Mouse (Mus musculus): Measurements from ENCODE around the gene Pip4k2b. TPM values are rescaled to one million over a fixed set of nuclear protein-coding genes. Genes with fewer than 3 reads are reported as not detected.

Pip4k2b gene
- total and polyA plus RNA-seq, 3 experiments: 13.8 to 21.4 (median 20.8) TPM

DNA sequence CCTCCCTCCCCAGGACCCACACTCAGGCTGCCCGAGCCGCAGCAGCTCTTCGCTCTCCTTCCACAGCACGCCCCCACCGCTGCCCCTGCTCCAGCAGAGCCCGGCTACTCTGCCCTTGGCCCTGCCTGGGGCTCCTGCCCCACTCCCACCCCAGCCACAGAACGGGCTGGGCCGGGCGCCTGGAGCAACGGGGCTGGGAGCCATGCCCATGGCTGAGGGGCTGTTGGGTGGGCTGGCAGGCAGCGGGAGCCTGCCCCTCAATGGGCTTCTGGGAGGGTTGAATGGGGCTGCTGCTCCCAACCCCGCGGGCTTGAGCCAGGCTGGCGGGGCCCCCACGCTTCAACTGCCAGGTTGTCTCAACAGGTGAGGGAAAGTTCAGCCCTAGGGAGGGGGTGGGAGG is 66.2 kb downstream of the Pip4k2b start:
- WGBS: 92% methylated on average over 15 of the region's 15 CpGs
- no peak overlapping the region for H3K27ac ChIP-seq
- DNase-seq: no peak
- H3K36me3 ChIP-seq (ENCODE audit: control insufficient read depth, insufficient read depth, low read length): no peaks in the 10 kb centered on the region; the same call in 1 of the 2 replicates
- no peak overlapping the region for H3K4me3 ChIP-seq
- H3K4me1 ChIP-seq (ENCODE audit: control insufficient read depth, insufficient read depth, low read length): no peaks in the 10 kb centered on the region
- intact Hi-C loops (cut with DNase I): no loop called here
- no peaks in the 10 kb centered on the region for H3K27me3 ChIP-seq (ENCODE audit: control insufficient read depth, insufficient read depth, low read length)
- no peak overlapping the region for H3K9ac ChIP-seq (ENCODE audit: low read depth, low read length)
- H3K79me2 ChIP-seq (replicated peaks; ENCODE audit: control insufficient read depth, insufficient read depth, low read length): no peaks in the 10 kb centered on the region
- TF ChIP-seq POLR2A (IDR thresholded peaks at IDR 0.05; ENCODE audit: insufficient read depth, low read depth, low read length) (no peak), EP300 (IDR thresholded peaks at IDR 0.05; ENCODE audit: insufficient read depth, low read depth, low read length) (no peak), CTCF (IDR thresholded peaks at IDR 0.05) (no peak)

DNA sequence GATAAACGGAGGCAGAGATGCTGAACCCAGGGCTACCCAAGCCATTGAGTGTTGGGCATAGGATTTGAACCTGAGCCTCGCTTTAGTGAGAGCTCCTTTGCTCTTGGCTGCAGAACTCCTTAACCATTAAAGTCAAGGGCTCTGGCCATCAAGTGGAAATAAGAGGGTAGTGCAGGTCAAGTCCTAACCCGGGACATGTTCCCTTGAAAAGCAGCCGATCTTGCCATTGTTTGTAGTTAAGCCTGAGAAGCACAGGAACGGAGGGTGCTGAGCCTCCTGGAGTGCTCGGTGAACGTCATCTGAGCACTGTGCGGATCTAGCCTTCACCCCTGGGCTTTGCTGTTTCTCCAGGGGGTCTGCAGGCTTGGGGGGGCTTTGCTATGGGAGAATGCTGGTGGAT is 66.7 kb downstream of the Pip4k2b start:
- Histone ChIP-seq H3K36me3 (ENCODE audit: control insufficient read depth, insufficient read depth, low read length) (no peaks in the 10 kb centered on the region; the same call in 1 of the 2 replicates), H3K79me2 (replicated peaks; ENCODE audit: control insufficient read depth, insufficient read depth, low read length) (no peaks in the 10 kb centered on the region), H3K9ac (ENCODE audit: low read depth, low read length) (no peak overlapping the region), H3K4me3 (no peak overlapping the region), H3K4me1 (ENCODE audit: control insufficient read depth, insufficient read depth, low read length) (no peaks in the 10 kb centered on the region), H3K27me3 (ENCODE audit: control insufficient read depth, insufficient read depth, low read length) (no peaks in the 10 kb centered on the region), H3K27ac (no peak overlapping the region)
- no peak for TF ChIP-seq EP300 (IDR thresholded peaks at IDR 0.05; ENCODE audit: insufficient read depth, low read depth, low read length)
- TF ChIP-seq CTCF (IDR thresholded peaks at IDR 0.05): 0 out of 2 replicates have a peak, but pooled peaks have one; percentile 7
- DNase-seq: no peak
- intact Hi-C loops (cut with DNase I): no loop called here
- 75% methylated on average over 8 of the region's 8 CpGs for WGBS

DNA sequence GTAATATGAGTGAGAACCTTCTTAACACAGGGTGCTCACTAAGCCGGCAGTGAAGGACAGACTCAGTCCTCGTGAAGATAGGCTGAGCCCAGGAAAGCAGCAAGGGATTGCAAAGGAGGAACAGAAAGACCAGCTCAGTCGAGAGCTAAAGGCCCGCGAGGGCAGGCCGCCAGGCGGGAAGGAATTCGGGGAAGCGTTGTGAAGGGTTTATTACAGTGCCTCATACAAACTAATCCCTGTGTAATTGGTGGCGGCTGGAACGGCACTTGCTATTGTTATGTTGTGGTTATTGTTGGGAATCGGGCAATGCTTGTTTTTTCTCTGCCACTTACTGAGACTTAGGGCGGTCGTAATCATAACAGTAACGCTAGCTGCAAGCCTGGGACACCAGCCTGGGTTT is 67.1 kb downstream of the Pip4k2b start:
- 65% methylated on average over 15 of the region's 15 CpGs for WGBS
- Histone ChIP-seq H3K4me1 (ENCODE audit: control insufficient read depth, insufficient read depth, low read length) (no peaks in the 10 kb centered on the region), H3K36me3 (ENCODE audit: control insufficient read depth, insufficient read depth, low read length) (no peaks in the 10 kb centered on the region; the same call in 1 of the 2 replicates), H3K27me3 (ENCODE audit: control insufficient read depth, insufficient read depth, low read length) (no peaks in the 10 kb centered on the region), H3K4me3 (no peak overlapping the region), H3K79me2 (replicated peaks; ENCODE audit: control insufficient read depth, insufficient read depth, low read length) (no peaks in the 10 kb centered on the region), H3K27ac (no peak overlapping the region), H3K9ac (ENCODE audit: low read depth, low read length) (no peak overlapping the region)
- TF ChIP-seq POLR2A (IDR thresholded peaks at IDR 0.05; ENCODE audit: insufficient read depth, low read depth, low read length) (no peak), EP300 (IDR thresholded peaks at IDR 0.05; ENCODE audit: insufficient read depth, low read depth, low read length) (no peak), CTCF (IDR thresholded peaks at IDR 0.05) (no peak)
- intact Hi-C loops (cut with DNase I): no loop called here
- no peak for DNase-seq

DNA sequence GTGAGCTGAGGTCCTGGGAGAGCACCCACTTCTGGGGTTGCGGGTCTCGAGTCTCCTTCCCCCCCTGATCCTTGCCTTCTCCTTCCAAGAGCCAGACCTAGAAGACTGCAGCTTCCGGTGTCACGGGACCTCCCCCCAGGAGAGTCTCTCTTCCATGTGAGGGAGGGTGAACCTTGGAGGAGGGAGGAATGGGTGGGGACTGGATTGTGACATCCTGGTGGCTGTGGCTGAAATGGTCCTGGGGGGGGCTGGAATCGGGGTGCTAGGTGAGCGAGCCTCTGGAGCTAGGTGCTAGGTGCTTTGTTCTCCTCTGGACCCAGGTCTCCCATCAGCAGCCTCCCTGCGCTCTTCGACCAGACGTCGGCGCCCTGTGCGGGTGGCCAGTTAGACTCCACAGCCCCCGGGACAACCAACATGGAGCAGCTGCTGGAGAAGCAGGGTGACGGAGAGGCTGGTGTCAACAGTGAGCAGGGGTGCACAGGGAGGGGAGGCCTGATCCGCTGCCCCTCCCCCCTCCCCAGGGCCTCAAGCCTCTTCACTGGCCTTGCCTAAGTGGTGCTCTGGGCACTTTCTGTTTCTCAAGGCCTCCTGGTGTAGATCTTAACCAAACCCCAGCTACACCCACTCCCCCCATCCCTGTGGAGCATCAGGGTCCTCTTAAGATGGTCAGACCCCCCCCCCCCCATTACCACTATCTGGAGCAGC is 68.3 kb downstream of the Pip4k2b start:
- Histone ChIP-seq H3K36me3 (ENCODE audit: control insufficient read depth, insufficient read depth, low read length) (no peaks in the 10 kb centered on the region; the same call in 1 of the 2 replicates), H3K9ac (ENCODE audit: low read depth, low read length) (no peak overlapping the region), H3K79me2 (replicated peaks; ENCODE audit: control insufficient read depth, insufficient read depth, low read length) (no peaks in the 10 kb centered on the region; the same call in 1 of the 2 replicates), H3K4me3 (no peak overlapping the region), H3K27me3 (ENCODE audit: control insufficient read depth, insufficient read depth, low read length) (no peaks in the 10 kb centered on the region), H3K27ac (no peak overlapping the region), H3K4me1 (ENCODE audit: control insufficient read depth, insufficient read depth, low read length) (no peaks in the 10 kb centered on the region)
- TF ChIP-seq POLR2A (IDR thresholded peaks at IDR 0.05; ENCODE audit: insufficient read depth, low read depth, low read length) (no peak), CTCF (IDR thresholded peaks at IDR 0.05) (no peak), EP300 (IDR thresholded peaks at IDR 0.05; ENCODE audit: insufficient read depth, low read depth, low read length) (no peak)
- DNase-seq: no peak
- intact Hi-C loops (cut with DNase I): no loop called here
- WGBS: 80% methylated on average over 15 of the region's 15 CpGs

DNA sequence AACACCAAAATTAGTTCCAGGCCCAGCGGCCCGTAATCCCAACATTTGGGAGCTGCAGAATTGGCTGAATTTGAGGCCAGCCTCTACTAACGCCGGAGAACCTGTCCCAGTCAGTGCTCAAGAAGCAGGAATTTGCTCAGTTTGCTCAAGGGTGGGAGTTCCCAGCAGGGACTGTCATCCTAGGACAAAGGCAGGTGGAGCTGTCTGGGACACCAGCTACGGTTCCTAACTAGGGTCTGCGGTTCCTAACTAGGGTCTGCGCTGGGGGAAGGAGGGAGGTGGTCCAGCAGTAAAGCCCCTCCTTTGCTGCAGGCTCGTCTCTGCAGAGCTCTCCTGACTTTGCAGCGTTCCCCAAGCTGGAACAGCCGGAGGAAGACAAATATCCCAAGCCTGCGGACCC is 71.4 kb downstream of the Pip4k2b start:
- Histone ChIP-seq H3K27me3 (ENCODE audit: control insufficient read depth, insufficient read depth, low read length) (no peaks in the 10 kb centered on the region), H3K36me3 (ENCODE audit: control insufficient read depth, insufficient read depth, low read length) (no peaks in the 10 kb centered on the region; the same call in 1 of the 2 replicates), H3K4me3 (no peak overlapping the region), H3K9ac (ENCODE audit: low read depth, low read length) (no peak overlapping the region), H3K79me2 (replicated peaks; ENCODE audit: control insufficient read depth, insufficient read depth, low read length) (no peaks in the 10 kb centered on the region; the same call in 1 of the 2 replicates), H3K4me1 (ENCODE audit: control insufficient read depth, insufficient read depth, low read length) (no peaks in the 10 kb centered on the region; the same call in 1 of the 2 replicates), H3K27ac (no peak overlapping the region)
- intact Hi-C loops (cut with DNase I): no loop called here
- WGBS: 88% methylated on average over 11 of the region's 11 CpGs
- TF ChIP-seq CTCF (IDR thresholded peaks at IDR 0.05) (no peak), EP300 (IDR thresholded peaks at IDR 0.05; ENCODE audit: insufficient read depth, low read depth, low read length) (no peak), POLR2A (IDR thresholded peaks at IDR 0.05; ENCODE audit: insufficient read depth, low read depth, low read length) (no peak)
- DNase-seq: no peak

DNA sequence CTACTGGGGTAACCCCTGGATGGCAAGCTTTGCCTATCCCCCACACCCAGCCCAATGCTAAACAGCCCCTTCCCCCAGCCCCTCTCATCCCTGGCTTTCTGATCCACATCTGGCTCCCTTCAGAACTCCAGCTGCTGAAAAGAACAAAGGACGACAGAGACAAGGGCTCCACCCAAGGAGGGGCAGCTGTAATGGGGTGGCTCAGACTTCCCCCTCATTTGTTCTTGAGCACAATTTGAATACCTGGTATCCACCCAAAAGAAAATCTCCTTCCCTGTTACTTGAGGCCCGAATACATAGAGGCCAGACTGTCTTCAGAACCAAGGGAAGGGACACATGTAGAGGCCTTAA is 73.4 kb downstream of the Pip4k2b start:
- TF ChIP-seq CTCF (IDR thresholded peaks at IDR 0.05) (no peak), EP300 (IDR thresholded peaks at IDR 0.05; ENCODE audit: insufficient read depth, low read depth, low read length) (no peak), POLR2A (IDR thresholded peaks at IDR 0.05; ENCODE audit: insufficient read depth, low read depth, low read length) (no peak)
- intact Hi-C loops (cut with DNase I): no loop called here
- Histone ChIP-seq H3K36me3 (ENCODE audit: control insufficient read depth, insufficient read depth, low read length) (no peaks in the 10 kb centered on the region; the same call in 1 of the 2 replicates), H3K4me3 (no peak overlapping the region), H3K79me2 (replicated peaks; ENCODE audit: control insufficient read depth, insufficient read depth, low read length) (no peaks in the 10 kb centered on the region; the same call in 1 of the 2 replicates), H3K4me1 (ENCODE audit: control insufficient read depth, insufficient read depth, low read length) (no peaks in the 10 kb centered on the region; the same call in 1 of the 2 replicates), H3K27ac (no peak overlapping the region), H3K27me3 (ENCODE audit: control insufficient read depth, insufficient read depth, low read length) (no peaks in the 10 kb centered on the region), H3K9ac (ENCODE audit: low read depth, low read length) (no peak overlapping the region)
- DNase-seq: no peak
- 39% methylated on average over 2 of the region's 2 CpGs for WGBS

All from heart, adult 2 months (tissue).